Mouse (Mus musculus): ENCODE results near the gene Myo10.

DNA sequence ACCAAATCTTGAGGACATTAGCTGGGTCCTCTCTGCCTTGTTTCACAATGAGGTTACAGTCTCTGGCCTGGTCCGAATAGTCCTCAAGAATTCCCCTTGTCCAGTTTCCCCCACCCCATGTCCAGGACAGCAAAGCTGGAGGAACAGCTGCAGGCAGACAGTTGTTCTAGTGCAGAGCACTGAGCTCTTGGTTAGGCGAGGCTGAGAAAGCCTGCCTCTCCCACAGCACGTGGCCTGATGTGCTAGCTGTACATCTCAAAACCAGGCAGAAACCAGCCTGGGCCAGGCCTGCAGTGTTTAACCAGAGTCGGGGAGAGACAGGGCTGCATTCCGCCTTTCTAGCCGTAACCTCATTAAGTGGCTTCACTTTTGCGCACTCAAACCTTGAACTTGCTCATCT, 4.7 kb downstream of the Myo10 start:
- TF ChIP-seq CTCF (IDR thresholded peaks at IDR 0.05; ENCODE audit: extremely low read depth, insufficient read length, insufficient replicate concordance, low read depth, low read length) (no peak), POLR2A (IDR thresholded peaks at IDR 0.05; ENCODE audit: low read depth, low read length) (no peak)

All from small intestine, adult 2 months (tissue).